Mouse (Mus musculus): ENCODE results near the gene Prc1. TPM values are rescaled to one million over a fixed set of nuclear protein-coding genes. Genes with fewer than 3 reads are reported as not detected.

The Prc1 gene
- polyA plus RNA-seq (2016; fragmentation: Nextera tagmentation; extraction: Ambion mirVana): 175 and 180 TPM in 2 replicates

DNA sequence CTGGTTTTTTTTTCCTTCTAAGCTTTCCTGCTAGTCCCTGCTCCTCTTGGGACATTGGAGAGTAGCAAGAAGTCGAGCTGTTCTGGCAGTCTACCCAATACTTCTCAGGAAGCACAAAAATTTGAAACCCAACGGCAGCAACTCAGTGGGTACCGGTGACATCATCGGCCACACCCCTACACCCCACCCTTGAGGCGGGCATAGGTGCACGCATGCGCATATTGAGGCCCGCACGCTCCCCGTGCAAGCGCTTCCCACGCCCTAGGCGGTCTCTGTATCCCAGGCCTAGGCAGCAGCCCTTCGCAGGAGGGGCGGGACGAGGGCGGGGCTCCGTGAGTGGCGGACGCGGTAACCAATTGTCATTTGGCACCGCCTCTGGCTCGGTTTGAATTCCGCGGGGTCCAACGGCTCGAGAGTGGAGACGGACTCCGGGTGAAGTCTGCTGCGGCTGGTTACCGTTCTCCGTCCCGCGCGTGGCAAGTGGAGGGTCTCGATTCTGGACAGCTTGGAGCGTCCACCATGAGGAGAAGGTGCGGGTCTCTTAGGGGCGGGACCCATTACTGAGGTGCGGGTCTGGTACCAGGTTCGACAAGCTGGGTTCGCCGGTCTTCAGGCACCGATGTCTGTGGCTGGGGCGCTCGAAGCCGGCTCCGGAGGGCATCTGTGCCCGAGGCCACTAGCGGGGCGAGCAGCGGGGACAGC lies at the start of gene Prc1:
Gene Prc1 (plus strand): TSS at position 389 of the 702 bp plus-strand sequence.
- Histone ChIP-seq H3K9me3 (no peaks in the 10 kb centered on the region), H3K27me3 (no peaks in the 10 kb centered on the region), H3K36me3 (peaks cover 26% of the 10 kb centered on the region), H3K4me1 (peaks cover 21% of the 10 kb centered on the region), H3K9ac (replicated peaks) (peak within 1 kb of the TSS; percentile 71), H3K4me3 (peak within 1 kb of the TSS; percentile 84), H3K27ac (replicated peaks) (peak within 1 kb of the TSS; percentile 69), H3K4me2 (replicated peaks) (peak within 1 kb of the TSS; percentile 86)
- under 1% methylated on average over 52 of the region's 52 CpGs for WGBS
- peak; percentile 99 for ATAC-seq (ENCODE audit: low FRiP score, low read depth)

- no peak for ATAC-seq (ENCODE audit: low FRiP score, low read depth)
- Histone ChIP-seq H3K27ac (replicated peaks) (no peak overlapping the region), H3K36me3 (peaks cover 5% of the 10 kb centered on the region), H3K9me3 (no peaks in the 10 kb centered on the region), H3K9ac (replicated peaks) (no peak overlapping the region), H3K4me2 (replicated peaks) (no peak overlapping the region), H3K4me1 (no peaks in the 10 kb centered on the region), H3K4me3 (no peak overlapping the region), H3K27me3 (no peaks in the 10 kb centered on the region)
- 90% methylated on average over 4 of the region's 4 CpGs for WGBS
These were observed 49.4 kb upstream of the Prc1 start for GRCm38 (mm10) chr7:80244851-80245250.

GRCm38 (mm10) chr7:80246148-80246721 lies 48.0 kb upstream of the Prc1 start, which contains the start of gene Ttll13:
TSS of gene Ttll13 (plus strand) at chr7:80246376.
- Histone ChIP-seq H3K27me3 (peaks cover 8% of the 10 kb centered on the region; the same call in 1 of the 2 replicates), H3K4me1 (no peaks in the 10 kb centered on the region), H3K4me2 (replicated peaks) (peak within 1 kb of the TSS; percentile 55), H3K27ac (replicated peaks) (peak within 1 kb of the TSS; percentile 88), H3K9me3 (no peaks in the 10 kb centered on the region), H3K36me3 (no peaks in the 10 kb centered on the region; the same call in 1 of the 2 replicates), H3K4me3 (peak within 1 kb of the TSS; percentile 50), H3K9ac (replicated peaks) (peak within 1 kb of the TSS; percentile 62)
- WGBS: under 1% methylated on average over 48 of the region's 48 CpGs
- ATAC-seq (ENCODE audit: low FRiP score, low read depth): peak; percentile 98

DNA sequence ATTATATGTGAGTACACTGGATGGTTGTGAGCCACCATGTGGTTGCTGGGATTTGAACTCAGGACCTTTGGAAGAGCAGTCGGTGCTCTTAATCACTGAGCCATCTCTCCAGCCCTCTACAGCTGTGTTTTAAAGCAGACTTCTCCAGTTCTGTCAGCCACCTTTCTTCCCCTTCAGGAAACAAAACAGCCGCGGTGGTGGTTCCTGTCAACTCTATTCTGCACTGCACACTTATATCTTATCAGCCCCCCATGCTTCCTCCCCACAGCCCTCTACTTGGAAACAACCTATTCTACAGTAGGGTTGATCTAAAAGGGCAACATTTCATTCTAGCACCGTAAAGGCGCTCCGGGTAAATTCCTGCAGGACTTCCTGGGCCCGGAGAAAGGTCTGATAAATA lies 47.4 kb upstream of the Prc1 start:
- Histone ChIP-seq H3K9ac (replicated peaks) (no peak overlapping the region), H3K27me3 (peaks cover 11% of the 10 kb centered on the region; the same call in 1 of the 2 replicates), H3K36me3 (no peaks in the 10 kb centered on the region), H3K27ac (replicated peaks) (peak overlapping the region; percentile 88; the same call in 1 of the 2 replicates), H3K4me3 (peak overlapping the region; percentile 50), H3K4me1 (no peaks in the 10 kb centered on the region), H3K4me2 (replicated peaks) (peak overlapping the region; percentile 55), H3K9me3 (no peaks in the 10 kb centered on the region)
- ATAC-seq (ENCODE audit: low FRiP score, low read depth): no peak
- WGBS: 66% methylated on average over 7 of the region's 7 CpGs

- H3K36me3 ChIP-seq: no peaks in the 10 kb centered on the region
- 85% methylated on average over 7 of the region's 7 CpGs for WGBS
These were observed 41.8 kb upstream of the Prc1 start for GRCm38 (mm10) chr7:80252437-80252836.

GRCm38 (mm10) chr7:80252886-80253285 lies 41.4 kb upstream of the Prc1 start:
- Histone ChIP-seq H3K27me3 (peaks cover 42% of the 10 kb centered on the region), H3K9me3 (no peaks in the 10 kb centered on the region), H3K27ac (replicated peaks) (no peak overlapping the region), H3K4me3 (no peak overlapping the region), H3K9ac (replicated peaks) (no peak overlapping the region), H3K4me1 (no peaks in the 10 kb centered on the region), H3K36me3 (no peaks in the 10 kb centered on the region), H3K4me2 (replicated peaks) (no peak overlapping the region)
- WGBS: 91% methylated on average over 11 of the region's 11 CpGs
- no peak for ATAC-seq (ENCODE audit: low FRiP score, low read depth)

More at GRCm38 (mm10) chr7:80252437-80252836, 41.8 kb upstream of the Prc1 start:
- no peak overlapping the region for H3K4me2 ChIP-seq (replicated peaks)
- no peak overlapping the region for H3K27ac ChIP-seq (replicated peaks)
- no peaks in the 10 kb centered on the region for H3K4me1 ChIP-seq
- no peak overlapping the region for H3K9ac ChIP-seq (replicated peaks)
- H3K4me3 ChIP-seq: no peak overlapping the region
- ATAC-seq (ENCODE audit: low FRiP score, low read depth): no peak
- no peaks in the 10 kb centered on the region for H3K9me3 ChIP-seq
- peaks cover 38% of the 10 kb centered on the region for H3K27me3 ChIP-seq

DNA sequence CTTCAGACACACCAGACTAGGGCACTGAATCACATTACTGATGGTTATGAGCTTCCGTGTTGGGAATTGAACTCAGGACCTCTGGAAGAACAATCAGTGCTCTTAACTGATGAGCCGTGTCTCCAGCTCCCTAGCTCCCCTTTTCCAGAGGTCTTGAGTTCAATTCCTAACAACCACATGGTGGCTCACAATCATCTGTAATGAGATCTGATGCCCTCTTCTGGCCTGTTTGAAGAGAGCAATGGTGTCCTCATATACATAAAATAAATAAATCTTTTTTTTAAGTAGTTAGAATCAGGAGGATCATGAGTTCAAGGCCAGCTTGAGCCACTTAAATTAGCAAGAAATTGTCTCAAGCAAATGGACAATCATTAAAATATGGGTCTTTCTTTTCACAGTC lies 38.3 kb upstream of the Prc1 start:
- no peak for ATAC-seq (ENCODE audit: low FRiP score, low read depth)

GRCm38 (mm10) chr7:80257706-80258105 lies 36.5 kb upstream of the Prc1 start:
- H3K27me3 ChIP-seq: peaks cover 46% of the 10 kb centered on the region
- no peak overlapping the region for H3K4me2 ChIP-seq (replicated peaks)
- no peak overlapping the region for H3K27ac ChIP-seq (replicated peaks)
- no peak overlapping the region for H3K9ac ChIP-seq (replicated peaks)
- no peak overlapping the region for H3K4me3 ChIP-seq
- no peaks in the 10 kb centered on the region for H3K9me3 ChIP-seq
- 58% methylated on average over 2 of the region's 2 CpGs for WGBS
- ATAC-seq (ENCODE audit: low FRiP score, low read depth): no peak
- peaks cover 14% of the 10 kb centered on the region for H3K4me1 ChIP-seq
- no peaks in the 10 kb centered on the region for H3K36me3 ChIP-seq

More for the DNA sequence above, 38.3 kb upstream of the Prc1 start:
- peaks cover 6% of the 10 kb centered on the region; the same call in 1 of the 2 replicates for H3K4me1 ChIP-seq
- 79% methylated on average over 2 of the region's 2 CpGs for WGBS
- H3K4me3 ChIP-seq: no peak overlapping the region
- peaks cover 57% of the 10 kb centered on the region for H3K27me3 ChIP-seq
- H3K9ac ChIP-seq (replicated peaks): no peak overlapping the region
- H3K4me2 ChIP-seq (replicated peaks): no peak overlapping the region
- no peaks in the 10 kb centered on the region for H3K36me3 ChIP-seq
- H3K27ac ChIP-seq (replicated peaks): no peak overlapping the region
- no peaks in the 10 kb centered on the region for H3K9me3 ChIP-seq

DNA sequence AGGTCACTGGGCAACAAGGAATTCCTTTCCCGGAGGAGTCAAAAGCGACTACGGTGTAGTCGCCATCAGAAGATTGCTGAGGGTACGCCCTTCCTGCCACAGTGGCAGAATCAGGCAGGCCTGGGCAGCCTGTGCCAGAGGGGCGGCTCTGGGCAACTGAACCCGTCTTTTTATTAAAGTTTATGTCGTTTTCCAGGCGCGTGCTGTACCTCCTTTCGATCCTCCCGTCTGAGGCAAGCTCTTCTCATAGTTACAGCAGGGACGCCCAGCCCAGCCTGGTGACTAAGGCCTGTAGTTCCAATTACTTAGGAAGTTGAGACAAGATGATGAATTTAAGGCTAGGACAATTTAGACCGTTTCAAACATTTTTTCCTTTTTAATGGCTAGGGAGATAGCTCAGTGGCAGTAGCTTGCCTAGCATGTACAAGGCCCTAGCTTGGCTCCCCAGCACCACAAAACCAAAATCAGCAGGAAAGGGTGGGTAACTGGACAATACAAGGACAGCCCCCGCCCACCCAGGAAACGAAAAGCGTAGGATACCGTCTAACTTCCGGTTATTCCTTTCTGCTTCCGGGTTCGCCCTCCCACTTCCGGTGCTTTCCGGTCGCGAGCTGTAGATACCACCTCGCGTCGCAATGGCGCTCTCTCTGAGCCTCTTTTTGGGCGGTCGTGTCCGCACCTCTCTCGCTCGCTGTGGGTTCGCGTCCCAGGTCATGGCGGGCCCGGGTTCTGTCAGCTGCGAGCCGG lies 33.5 kb upstream of the Prc1 start, which contains the start of gene Ngrn:
Gene Ngrn (plus strand): TSS at position 591 of the 747 bp plus-strand sequence.
- H3K9me3 ChIP-seq: no peaks in the 10 kb centered on the region
- peak within 1 kb of the TSS; percentile 78 for H3K9ac ChIP-seq (replicated peaks)
- ATAC-seq (ENCODE audit: low FRiP score, low read depth): peak; percentile 95
- H3K27ac ChIP-seq (replicated peaks): peak within 1 kb of the TSS; percentile 54
- H3K27me3 ChIP-seq: peaks cover 35% of the 10 kb centered on the region
- WGBS: 27% methylated on average over 40 of the region's 40 CpGs
- peak within 1 kb of the TSS; percentile 87 for H3K4me3 ChIP-seq
- H3K4me2 ChIP-seq (replicated peaks): peak within 1 kb of the TSS; percentile 96
- peaks cover 19% of the 10 kb centered on the region for H3K36me3 ChIP-seq
- peaks cover 14% of the 10 kb centered on the region for H3K4me1 ChIP-seq

DNA sequence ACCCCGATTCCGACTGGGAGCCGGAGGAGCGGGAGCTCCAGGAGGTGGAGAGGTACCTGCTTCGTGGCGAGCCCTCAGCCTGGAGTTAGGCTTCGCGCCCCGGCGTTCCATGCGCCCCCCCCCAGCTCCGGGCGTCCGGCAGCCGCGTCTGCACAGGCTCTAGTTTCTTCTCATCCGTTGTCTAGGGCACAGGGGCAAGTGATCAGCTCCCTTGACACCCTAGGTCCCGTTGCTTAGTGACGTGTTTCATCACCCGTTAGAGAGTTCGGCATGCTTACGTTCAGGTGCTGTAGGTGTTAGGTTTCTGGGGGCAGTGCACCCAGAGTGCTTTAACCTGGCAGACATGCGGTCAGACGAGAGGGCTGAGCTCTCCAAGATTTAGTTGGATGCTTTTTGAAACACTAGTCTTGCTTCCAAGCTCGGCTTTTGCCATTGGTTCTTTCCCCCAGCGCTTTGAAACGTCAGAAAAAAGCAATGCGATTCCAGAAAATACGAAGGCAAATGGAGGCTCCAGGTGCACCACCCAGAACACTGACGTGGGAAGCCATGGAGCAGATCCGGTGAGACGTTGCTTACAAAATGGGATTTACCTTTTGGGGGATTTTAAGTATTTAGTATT lies 32.8 kb upstream of the Prc1 start:
- H3K4me1 ChIP-seq: peaks cover 14% of the 10 kb centered on the region
- ATAC-seq (ENCODE audit: low FRiP score, low read depth): peak; percentile 70
- H3K4me2 ChIP-seq (replicated peaks): peak overlapping the region; percentile 96
- H3K36me3 ChIP-seq: peaks cover 26% of the 10 kb centered on the region
- H3K9me3 ChIP-seq: no peaks in the 10 kb centered on the region
- H3K27ac ChIP-seq (replicated peaks): peak overlapping the region; percentile 52; the same call in 1 of the 2 replicates
- peak overlapping the region; percentile 87 for H3K4me3 ChIP-seq
- H3K27me3 ChIP-seq: peaks cover 35% of the 10 kb centered on the region
- peak overlapping the region; percentile 78 for H3K9ac ChIP-seq (replicated peaks)
- WGBS: 2% methylated on average over 29 of the region's 32 CpGs

- Histone ChIP-seq H3K4me1 (peaks cover 23% of the 10 kb centered on the region), H3K9me3 (no peaks in the 10 kb centered on the region), H3K9ac (replicated peaks) (no peak overlapping the region), H3K4me2 (replicated peaks) (no peak overlapping the region), H3K27me3 (peaks cover 6% of the 10 kb centered on the region), H3K4me3 (no peak overlapping the region), H3K36me3 (peaks cover 33% of the 10 kb centered on the region), H3K27ac (replicated peaks) (no peak overlapping the region)
- WGBS: 96% methylated on average over 12 of the region's 12 CpGs
- ATAC-seq (ENCODE audit: low FRiP score, low read depth): no peak
These were observed 29.6 kb upstream of the Prc1 start for GRCm38 (mm10) chr7:80264606-80265005.

All from midbrain, embryonic 12.5 days (tissue).